27 mouse cellular contexts compared by ENCODE assay signal in the genomic region with DNA sequence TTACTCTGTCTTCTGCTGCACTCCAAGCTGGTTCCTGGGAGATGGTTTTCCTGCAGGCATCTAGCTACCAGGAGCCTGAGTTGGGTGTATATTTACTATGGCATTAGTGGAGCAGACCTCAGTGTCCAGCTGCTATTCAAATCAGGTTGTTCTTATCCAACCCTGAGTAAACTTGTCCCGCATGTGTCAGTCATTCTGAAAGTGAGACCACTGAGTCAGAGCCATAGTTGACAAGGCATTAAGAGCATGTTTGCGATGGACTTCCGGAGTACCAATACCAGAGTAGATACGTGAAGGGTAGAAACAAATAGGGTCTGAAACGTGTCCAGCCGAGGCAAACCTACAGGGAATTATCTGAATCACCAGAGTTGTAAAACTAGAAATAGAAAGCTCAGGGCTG.
"Had no signal": no experiment of that assay in that cellular context is flagged by ENCODE, and none has a peak within 500 bp of the region (broad histone marks: within the 10 kb centered on the region; RNA-seq: fewer than 3 reads in every experiment).

No protein-coding gene starts in this region.

- H3K27me3 ChIP-seq: embryonic facial prominence, embryonic 12.5 days; embryonic facial prominence, embryonic 13.5 days; embryonic facial prominence, embryonic 15.5 days; forebrain, embryonic 12.5 days; forebrain, embryonic 13.5 days; forebrain, embryonic 15.5 days had no signal

- ATAC-seq: forebrain, embryonic 13.5 days; forebrain, embryonic 14.5 days; forebrain, embryonic 15.5 days; forebrain, embryonic 16.5 days; forebrain, postnatal 0 days had no signal

- H3K9me3 ChIP-seq: embryonic facial prominence, embryonic 10.5 days; embryonic facial prominence, embryonic 12.5 days; embryonic facial prominence, embryonic 13.5 days; embryonic facial prominence, embryonic 15.5 days; forebrain, embryonic 10.5 days; forebrain, embryonic 12.5 days; forebrain, embryonic 13.5 days; forebrain, embryonic 15.5 days had no signal

- H3K4me2 ChIP-seq: embryonic facial prominence, embryonic 12.5 days; embryonic facial prominence, embryonic 13.5 days; embryonic facial prominence, embryonic 15.5 days; forebrain, embryonic 12.5 days; forebrain, embryonic 13.5 days; forebrain, embryonic 15.5 days had no signal

- H3K36me3 ChIP-seq: embryonic facial prominence, embryonic 10.5 days; embryonic facial prominence, embryonic 12.5 days; embryonic facial prominence, embryonic 13.5 days; embryonic facial prominence, embryonic 15.5 days; forebrain, embryonic 10.5 days; forebrain, embryonic 12.5 days; forebrain, embryonic 15.5 days had no signal

- H3K27ac ChIP-seq: embryonic facial prominence, embryonic 10.5 days; embryonic facial prominence, embryonic 12.5 days; embryonic facial prominence, embryonic 13.5 days; embryonic facial prominence, embryonic 15.5 days; forebrain, embryonic 10.5 days; forebrain, embryonic 12.5 days; forebrain, embryonic 13.5 days; forebrain, embryonic 15.5 days; gastrocnemius, adult 2 months; heart, adult 2 months had no signal

- DNase-seq: cerebellum, adult 8-10 months; cerebellum, adult 9-10 months; cerebellum, adult 9-11 months; cerebellum, postnatal 10 days; cerebellum, postnatal 14 days; cerebellum, postnatal 25 days; cerebellum, postnatal 36 days; embryo, embryonic 11 days; forebrain, postnatal 0 days; gastrocnemius, adult 2 months; gastrocnemius, postnatal 10 days; gastrocnemius, postnatal 14 days; gastrocnemius, postnatal 36 days; heart, adult 11 months; heart, adult 18-20 months; heart, adult 2 months had no signal

- H3K4me3 ChIP-seq: embryonic facial prominence, embryonic 10.5 days; embryonic facial prominence, embryonic 12.5 days; embryonic facial prominence, embryonic 13.5 days; embryonic facial prominence, embryonic 15.5 days; erythroblast, embryonic 14.5 days; forebrain, embryonic 10.5 days; forebrain, embryonic 12.5 days; forebrain, embryonic 13.5 days; forebrain, embryonic 15.5 days; gastrocnemius, adult 2 months; heart, adult 2 months had no signal

- H3K9ac ChIP-seq: embryonic facial prominence, embryonic 12.5 days; embryonic facial prominence, embryonic 13.5 days; embryonic facial prominence, embryonic 15.5 days; forebrain, embryonic 12.5 days; forebrain, embryonic 13.5 days; forebrain, embryonic 15.5 days; forebrain, postnatal 0 days had no signal

- H3K4me1 ChIP-seq: embryonic facial prominence, embryonic 10.5 days; embryonic facial prominence, embryonic 12.5 days; embryonic facial prominence, embryonic 13.5 days; embryonic facial prominence, embryonic 15.5 days; forebrain, embryonic 10.5 days; forebrain, embryonic 12.5 days; forebrain, embryonic 13.5 days; forebrain, embryonic 15.5 days had no signal
